Mouse (Mus musculus): ENCODE results near the gene Hist1h2ao. TPM values are rescaled to one million over a fixed set of nuclear protein-coding genes. Genes with fewer than 3 reads are reported as not detected.
"Not testable (repeated sequence)": the region's sequence is repeated elsewhere in the genome, so short reads cannot be mapped to it uniquely, and the experiment has no call there.

Gene Hist1h2ao
- total and polyA plus RNA-seq, 2 experiments from 2014 or later, result not detected

DNA sequence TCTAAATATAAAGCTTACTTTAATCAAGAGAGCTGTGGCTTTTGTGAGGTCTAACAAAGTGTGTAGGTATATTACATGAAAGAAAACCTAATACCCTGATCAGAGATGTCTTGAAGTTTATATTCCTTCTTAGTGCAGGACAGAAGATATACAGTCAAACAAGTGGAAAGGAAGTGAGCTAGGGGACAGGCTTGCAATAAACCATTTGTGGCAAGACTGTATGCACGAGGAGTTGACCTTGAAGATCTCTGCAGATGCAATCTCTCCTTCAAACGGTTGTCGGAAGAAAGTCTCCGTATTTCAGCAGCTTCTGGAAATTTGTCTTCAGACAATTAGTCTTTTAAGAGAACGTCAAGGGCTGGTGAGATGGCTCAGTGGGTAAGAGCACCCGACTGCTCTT, 20.3 kb upstream of the Hist1h2ao start:
- ATAC-seq (no peak), DNase-seq (ENCODE audit: low spot score) (no peak)
- no peak overlapping the region for H3K9ac ChIP-seq (replicated peaks; ENCODE audit: low read length)
- 68% methylated on average over 6 of the region's 6 CpGs for WGBS
- no peak overlapping the region for H3K4me2 ChIP-seq (ENCODE audit: low read depth, low read length)
- H3K4me3 ChIP-seq (ENCODE audit: low read length), result no peak overlapping the region
- no peaks in the 10 kb centered on the region for H3K36me3 ChIP-seq (ENCODE audit: insufficient read depth, low read length)
- H3K27me3 ChIP-seq (ENCODE audit: insufficient read depth, low read length), result no peaks in the 10 kb centered on the region
- H3K27ac ChIP-seq, result no peak overlapping the region
- H3K4me1 ChIP-seq (ENCODE audit: insufficient read depth, low read length), result peaks cover 3% of the 10 kb centered on the region; the same call in 1 of the 2 replicates
- no peak for TF ChIP-seq CTCF (IDR thresholded peaks at IDR 0.05; ENCODE audit: low read depth)
- H3K9me3 ChIP-seq (ENCODE audit: low read length), result no peaks in the 10 kb centered on the region

DNA sequence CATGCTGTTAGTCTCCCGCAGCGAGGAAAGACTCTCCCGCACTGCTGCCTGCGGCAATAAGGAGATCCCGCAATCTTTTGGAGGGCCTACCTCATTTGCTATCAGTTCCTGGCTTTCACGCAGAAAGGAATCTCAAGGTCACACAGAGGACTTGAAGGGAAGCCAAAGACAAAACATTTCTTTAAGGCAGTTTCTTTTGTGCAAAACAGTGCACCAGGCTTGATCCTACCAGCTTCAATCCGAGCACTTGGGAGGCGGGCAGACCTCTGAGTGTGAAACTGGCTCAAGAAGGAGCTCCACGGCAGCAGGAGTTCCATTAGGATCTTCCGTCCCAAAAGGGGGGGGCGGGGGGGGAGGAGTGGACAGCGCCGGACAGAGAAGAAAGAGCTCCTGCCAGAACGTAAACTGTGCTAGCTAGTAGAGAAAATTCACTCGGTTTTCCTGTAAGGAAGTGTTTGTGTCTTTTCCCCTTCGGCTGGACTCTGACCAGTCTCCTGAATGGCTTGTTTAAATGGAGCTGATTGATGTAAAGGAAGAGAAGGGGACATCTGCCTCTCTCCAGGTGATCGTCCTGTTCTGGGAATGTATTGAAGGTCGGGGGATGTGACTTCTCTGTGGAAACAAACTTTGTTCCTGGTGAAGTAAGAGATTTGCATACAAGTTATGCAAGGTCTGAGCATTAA, 19.5 kb upstream of the Hist1h2ao start:
- Histone ChIP-seq H3K9me3 (ENCODE audit: low read length) (no peaks in the 10 kb centered on the region), H3K9ac (replicated peaks; ENCODE audit: low read length) (no peak overlapping the region)
- 10% methylated on average over 16 of the region's 18 CpGs for WGBS

DNA sequence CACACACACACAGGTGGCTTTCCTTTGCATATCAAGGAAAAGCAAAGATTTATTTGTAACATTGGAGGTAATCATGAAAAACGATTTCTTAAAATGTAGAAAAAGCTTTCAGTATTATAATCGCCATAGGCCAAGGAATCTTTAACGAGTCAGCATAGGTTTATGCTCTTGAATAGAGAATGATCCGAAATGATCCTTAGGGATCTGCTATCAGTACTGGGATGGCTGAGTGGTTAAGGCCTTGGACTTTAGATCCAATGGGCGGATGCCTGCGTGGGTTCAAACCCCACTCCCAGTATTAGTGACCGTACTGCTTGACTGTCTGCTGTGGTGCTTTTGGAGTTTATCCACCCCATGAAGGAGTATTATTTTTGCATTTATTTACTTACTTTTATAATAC, 14.7 kb upstream of the Hist1h2ao start:
- DNase-seq (ENCODE audit: low spot score) (no peak), ATAC-seq (no peak)
- Histone ChIP-seq H3K27me3 (ENCODE audit: insufficient read depth, low read length) (no peaks in the 10 kb centered on the region), H3K9ac (replicated peaks; ENCODE audit: low read length) (no peak overlapping the region), H3K4me1 (ENCODE audit: insufficient read depth, low read length) (peaks cover 1% of the 10 kb centered on the region; the same call in 1 of the 2 replicates), H3K4me3 (ENCODE audit: low read length) (no peak overlapping the region), H3K4me2 (ENCODE audit: low read depth, low read length) (no peak overlapping the region), H3K36me3 (ENCODE audit: insufficient read depth, low read length) (no peaks in the 10 kb centered on the region), H3K27ac (no peak overlapping the region), H3K9me3 (ENCODE audit: low read length) (no peaks in the 10 kb centered on the region)
- TF ChIP-seq CTCF (IDR thresholded peaks at IDR 0.05; ENCODE audit: low read depth), result no peak
- WGBS, result 90% methylated on average over 7 of the region's 7 CpGs

More for the DNA sequence above, 19.5 kb upstream of the Hist1h2ao start:
- Histone ChIP-seq H3K27me3 (ENCODE audit: insufficient read depth, low read length) (no peaks in the 10 kb centered on the region), H3K4me3 (ENCODE audit: low read length) (no peak overlapping the region), H3K4me2 (ENCODE audit: low read depth, low read length) (peak overlapping the region; percentile 50), H3K27ac (no peak overlapping the region; the same call in 1 of the 2 replicates), H3K4me1 (ENCODE audit: insufficient read depth, low read length) (peaks cover 3% of the 10 kb centered on the region; the same call in 1 of the 2 replicates), H3K36me3 (ENCODE audit: insufficient read depth, low read length) (no peaks in the 10 kb centered on the region)
- no peak for TF ChIP-seq CTCF (IDR thresholded peaks at IDR 0.05; ENCODE audit: low read depth)
- peak; percentile 16 for DNase-seq (ENCODE audit: low spot score)
- no peak for ATAC-seq

- H3K27me3 ChIP-seq (ENCODE audit: insufficient read depth, low read length); H3K27ac ChIP-seq; H3K4me2 ChIP-seq (ENCODE audit: low read depth, low read length); H3K9ac ChIP-seq (replicated peaks; ENCODE audit: low read length); ATAC-seq; H3K36me3 ChIP-seq (ENCODE audit: insufficient read depth, low read length); H3K4me3 ChIP-seq (ENCODE audit: low read length); H3K4me1 ChIP-seq (ENCODE audit: insufficient read depth, low read length); DNase-seq (ENCODE audit: low spot score); H3K9me3 ChIP-seq (ENCODE audit: low read length): not testable (repeated sequence)
Observed at GRCm38 (mm10) chr13:21797163-21797562, 13.1 kb upstream of the Hist1h2ao start.

DNA sequence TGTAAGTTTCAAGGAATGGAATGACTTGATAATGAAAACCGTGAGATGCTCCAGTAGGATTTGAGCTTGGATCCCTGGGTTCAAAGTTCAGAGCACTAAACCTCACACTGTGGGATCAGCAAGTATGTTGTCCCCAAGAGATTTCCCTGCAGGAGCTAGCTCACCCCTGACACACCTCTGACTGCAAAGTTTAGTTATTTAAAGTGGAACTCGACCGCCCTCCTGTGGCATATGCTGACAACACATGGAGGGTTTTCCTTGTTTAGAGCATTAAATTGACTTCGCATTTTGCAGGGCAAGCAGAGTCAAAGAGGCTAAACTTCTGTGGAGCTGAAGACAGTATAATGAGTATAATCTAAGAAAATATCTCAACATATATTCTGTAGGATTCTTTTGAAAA, 7.2 kb upstream of the Hist1h2ao start:
- peak; percentile 68 for ATAC-seq
- H3K36me3 ChIP-seq (ENCODE audit: insufficient read depth, low read length); H3K27me3 ChIP-seq (ENCODE audit: insufficient read depth, low read length); H3K4me3 ChIP-seq (ENCODE audit: low read length); H3K9ac ChIP-seq (replicated peaks; ENCODE audit: low read length); DNase-seq (ENCODE audit: low spot score); H3K9me3 ChIP-seq (ENCODE audit: low read length); H3K27ac ChIP-seq; H3K4me2 ChIP-seq (ENCODE audit: low read depth, low read length); H3K4me1 ChIP-seq (ENCODE audit: insufficient read depth, low read length): not testable (repeated sequence)
- no CpG with 5 or more reads among the region's 4 CpGs for WGBS

DNA sequence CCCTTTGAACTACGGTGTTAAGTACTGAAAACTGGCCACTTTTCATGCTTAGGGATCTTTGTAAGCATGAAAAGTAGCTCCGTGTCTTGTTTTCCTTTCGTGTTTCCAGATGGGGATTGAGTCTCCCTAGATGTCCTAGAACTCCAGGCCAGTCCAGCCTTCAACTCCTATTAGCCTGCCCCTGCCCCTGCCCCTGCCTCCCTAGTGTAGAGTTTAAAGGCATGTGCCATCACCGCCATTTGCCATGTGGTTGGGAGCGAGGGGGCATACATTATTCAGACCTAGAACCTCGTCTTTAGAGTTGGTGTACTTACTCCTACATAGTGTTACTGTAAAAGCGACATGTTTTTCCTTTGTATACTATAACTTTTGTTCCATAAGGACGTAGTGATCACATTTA, 809 bp downstream of the Hist1h2ao start:
- H3K4me3 ChIP-seq (ENCODE audit: low read length); H3K9ac ChIP-seq (replicated peaks; ENCODE audit: low read length); H3K36me3 ChIP-seq (ENCODE audit: insufficient read depth, low read length); H3K27me3 ChIP-seq (ENCODE audit: insufficient read depth, low read length); H3K4me1 ChIP-seq (ENCODE audit: insufficient read depth, low read length); H3K4me2 ChIP-seq (ENCODE audit: low read depth, low read length); H3K27ac ChIP-seq; DNase-seq (ENCODE audit: low spot score); H3K9me3 ChIP-seq (ENCODE audit: low read length): not testable (repeated sequence)
- ATAC-seq, result peak; percentile 16; the same call in 1 of the 2 replicates
- WGBS, result no CpG with 5 or more reads among the region's 8 CpGs

DNA sequence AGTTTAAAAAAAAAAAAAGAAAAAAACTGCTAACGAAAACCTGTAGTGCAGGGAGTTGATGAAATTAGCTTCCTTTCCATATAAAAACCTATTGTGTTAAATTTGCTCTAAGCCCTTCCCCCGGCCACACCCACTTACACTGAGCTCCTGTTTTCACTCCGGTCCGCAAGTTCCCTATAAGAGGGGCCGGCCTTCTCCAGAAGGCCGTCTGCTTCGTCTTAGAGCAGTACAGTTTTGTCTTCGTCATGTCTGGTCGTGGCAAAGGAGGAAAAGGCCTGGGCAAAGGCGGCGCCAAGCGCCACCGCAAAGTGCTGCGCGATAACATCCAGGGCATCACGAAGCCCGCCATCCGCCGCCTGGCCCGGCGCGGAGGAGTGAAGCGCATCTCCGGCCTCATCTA, 1.3 kb downstream of the Hist1h2ao start, which contains the start of gene Hist1h4m:
Hist1h4m (plus strand) TSS at position 208 of the 400 bp plus-strand sequence.
- not testable (repeated sequence) for H3K4me3 ChIP-seq (ENCODE audit: low read length); H3K27me3 ChIP-seq (ENCODE audit: insufficient read depth, low read length); H3K9ac ChIP-seq (replicated peaks; ENCODE audit: low read length); H3K9me3 ChIP-seq (ENCODE audit: low read length); H3K4me1 ChIP-seq (ENCODE audit: insufficient read depth, low read length); H3K27ac ChIP-seq; H3K36me3 ChIP-seq (ENCODE audit: insufficient read depth, low read length); DNase-seq (ENCODE audit: low spot score); H3K4me2 ChIP-seq (ENCODE audit: low read depth, low read length)
- peak; percentile 75 for ATAC-seq
- no CpG with 5 or more reads among the region's 24 CpGs for WGBS

GRCm38 (mm10) chr13:21812092-21812491, 1.8 kb downstream of the Hist1h2ao start:
- not testable (repeated sequence) for H3K4me1 ChIP-seq (ENCODE audit: insufficient read depth, low read length); H3K27me3 ChIP-seq (ENCODE audit: insufficient read depth, low read length); H3K9ac ChIP-seq (replicated peaks; ENCODE audit: low read length); H3K27ac ChIP-seq; H3K36me3 ChIP-seq (ENCODE audit: insufficient read depth, low read length); H3K4me2 ChIP-seq (ENCODE audit: low read depth, low read length); DNase-seq (ENCODE audit: low spot score); H3K9me3 ChIP-seq (ENCODE audit: low read length); H3K4me3 ChIP-seq (ENCODE audit: low read length)
- peak; percentile 35 for ATAC-seq
- 0% methylated on average over 13 of the region's 14 CpGs for WGBS

DNA sequence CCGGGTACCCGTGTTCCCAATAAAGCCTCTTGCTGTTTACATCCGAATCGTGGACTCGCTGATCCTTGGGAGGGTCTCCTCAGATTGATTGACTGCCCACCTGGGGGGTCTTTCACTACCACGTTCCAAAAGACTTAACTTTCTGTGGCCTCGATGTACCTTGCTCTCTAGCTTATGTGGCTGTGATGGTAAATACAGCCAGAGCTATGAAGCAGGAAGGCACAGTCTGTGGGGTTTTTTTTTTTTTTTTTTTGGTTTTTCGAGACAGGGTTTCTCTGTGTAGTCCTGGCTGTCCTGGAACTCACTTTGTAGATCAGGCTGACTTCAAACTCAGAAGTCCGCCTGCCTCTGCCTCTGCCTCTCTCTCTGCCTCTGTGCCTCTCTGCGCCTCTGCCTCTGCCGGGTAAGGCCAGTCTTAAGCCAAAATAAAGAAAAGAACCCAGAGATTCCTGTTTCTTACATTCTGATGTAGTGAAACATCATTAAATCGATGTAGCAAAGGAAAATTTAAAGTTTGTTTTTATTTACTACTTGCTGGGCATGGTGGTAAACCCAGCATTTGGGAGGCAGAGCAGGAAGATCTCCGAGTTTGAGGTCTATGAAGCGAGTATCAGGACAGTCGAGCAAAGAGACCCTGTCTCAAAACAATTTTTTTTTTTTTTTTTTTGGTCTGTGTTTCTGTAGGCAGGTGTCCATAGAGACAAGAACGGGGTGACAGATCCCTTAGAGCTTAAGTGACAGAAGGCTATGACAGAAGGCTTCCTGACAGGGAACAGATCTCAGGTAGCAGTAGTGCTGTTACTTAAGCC, 10.0 kb downstream of the Hist1h2ao start:
- not testable (repeated sequence) for H3K4me1 ChIP-seq (ENCODE audit: insufficient read depth, low read length); H3K27ac ChIP-seq; ATAC-seq; H3K4me2 ChIP-seq (ENCODE audit: low read depth, low read length); H3K9ac ChIP-seq (replicated peaks; ENCODE audit: low read length); H3K36me3 ChIP-seq (ENCODE audit: insufficient read depth, low read length); H3K27me3 ChIP-seq (ENCODE audit: insufficient read depth, low read length); DNase-seq (ENCODE audit: low spot score); H3K9me3 ChIP-seq (ENCODE audit: low read length); H3K4me3 ChIP-seq (ENCODE audit: low read length)
- WGBS, result 68% methylated on average over 7 of the region's 16 CpGs

Measured in hindbrain, postnatal 0 days (tissue).